ENCODE assay signal across 27 mouse cellular contexts in genomic region chr9:60001444-60001843, GRCm38 (mm10). TPM values are rescaled to one million over a fixed set of nuclear protein-coding genes. Genes with fewer than 3 reads are reported as not detected.
DNase-seq lines count a peak whose midpoint lies in the region; ATAC-seq and TF ChIP-seq lines count a peak whose summit lies in the region.
"Had no signal": no experiment of that assay in that cellular context is flagged by ENCODE, and none has a peak within 500 bp of the region (broad histone marks: within the 10 kb centered on the region; RNA-seq: fewer than 3 reads in every experiment).

No protein-coding gene starts in this region.

- no peak overlapping the region for H3K4me2 ChIP-seq in limb, embryonic 12.5 days
- no peak overlapping the region for H3K4me2 ChIP-seq in limb, embryonic 14.5 days (replicated peaks; ENCODE audit: low read depth, low read length, severe bottlenecking)
- H3K4me2 ChIP-seq in midbrain, embryonic 16.5 days (ENCODE audit: low read length), result no peak overlapping the region
- H3K4me2 ChIP-seq: embryonic facial prominence, embryonic 12.5 days; forebrain, embryonic 12.5 days had no signal

- DNase-seq in fibroblast of lung, adult 2 months (ENCODE audit: low read depth), result peak; percentile 44
- peak; percentile 38 for DNase-seq in limb, embryonic 14.5 days (ENCODE audit: low spot score)
- no peak for DNase-seq in layer of hippocampus, adult 18-20 months (ENCODE audit: low spot score in 2 of 2)
- no peak for DNase-seq in thymus, postnatal 0 days (ENCODE audit: low spot score)
- DNase-seq in gastrocnemius, postnatal 4 days (ENCODE audit: low spot score in 2 of 2), result no peak
- DNase-seq: adrenal gland, adult 8-10 months; adrenal gland, postnatal 14 days; adrenal gland, postnatal 36 days; cerebellum, adult 11-12 months; cerebellum, adult 2 months; cerebellum, adult 9-10 months; cerebellum, postnatal 10 days; cerebellum, postnatal 25 days had no signal

- no peak for ATAC-seq in limb, embryonic 12.5 days (ENCODE audit: insufficient number of reproducible peaks, insufficient read depth, low FRiP score, low TSS enrichment, low read depth)
- ATAC-seq in limb, embryonic 14.5 days (ENCODE audit: low FRiP score, low read depth), result peak; percentile 53; the same call in 1 of the 2 replicates
- no peak for ATAC-seq in midbrain, embryonic 16.5 days
- ATAC-seq: activated CD4-positive, CD25-positive, alpha-beta regulatory T cell, adult 4 months; forebrain, embryonic 14.5 days; forebrain, embryonic 16.5 days; Patski had no signal

- H3K36me3 ChIP-seq in limb, embryonic 12.5 days, result peaks cover 22% of the 10 kb centered on the region
- peaks cover 11% of the 10 kb centered on the region; the same call in 1 of the 2 replicates for H3K36me3 ChIP-seq in limb, embryonic 14.5 days (ENCODE audit: control insufficient read depth, insufficient read depth, low read length)
- H3K36me3 ChIP-seq in midbrain, embryonic 16.5 days (ENCODE audit: control insufficient read depth, insufficient read depth, low read length), result no peaks in the 10 kb centered on the region
- H3K36me3 ChIP-seq: embryonic facial prominence, embryonic 10.5 days; embryonic facial prominence, embryonic 12.5 days; forebrain, embryonic 10.5 days; forebrain, embryonic 12.5 days had no signal

- no peak for TF ChIP-seq POLR2A in limb, embryonic 14.5 days (IDR thresholded peaks at IDR 0.05; ENCODE audit: borderline replicate concordance, extremely low read depth, insufficient read depth, insufficient read length)

- H3K4me3 ChIP-seq in limb, embryonic 12.5 days (replicated peaks), result no peak overlapping the region
- H3K4me3 ChIP-seq in limb, embryonic 14.5 days (replicated peaks; ENCODE audit: low read length), result no peak overlapping the region
- no peak overlapping the region for H3K4me3 ChIP-seq in midbrain, embryonic 16.5 days (ENCODE audit: low read depth, low read length)
- H3K4me3 ChIP-seq: embryonic facial prominence, embryonic 10.5 days; embryonic facial prominence, embryonic 12.5 days; forebrain, embryonic 10.5 days; forebrain, embryonic 12.5 days had no signal

- no peak overlapping the region for H3K9ac ChIP-seq in limb, embryonic 12.5 days (replicated peaks)
- H3K9ac ChIP-seq in limb, embryonic 14.5 days (ENCODE audit: low read depth, low read length, severe bottlenecking), result no peak overlapping the region
- no peak overlapping the region for H3K9ac ChIP-seq in midbrain, embryonic 16.5 days (ENCODE audit: low read depth, low read length)
- H3K9ac ChIP-seq: embryonic facial prominence, embryonic 12.5 days; forebrain, embryonic 12.5 days had no signal

- peak overlapping the region; percentile 87 for H3K27ac ChIP-seq in limb, embryonic 12.5 days
- H3K27ac ChIP-seq in limb, embryonic 14.5 days (replicated peaks; ENCODE audit: low read depth, low read length), result peak overlapping the region; percentile 56
- no peak overlapping the region for H3K27ac ChIP-seq in midbrain, embryonic 16.5 days (ENCODE audit: low read length)
- H3K27ac ChIP-seq: embryonic facial prominence, embryonic 10.5 days; embryonic facial prominence, embryonic 12.5 days; forebrain, embryonic 10.5 days; forebrain, embryonic 12.5 days had no signal

- no peaks in the 10 kb centered on the region for H3K9me3 ChIP-seq in limb, embryonic 12.5 days
- H3K9me3 ChIP-seq in limb, embryonic 14.5 days (ENCODE audit: control insufficient read depth, low read length), result no peaks in the 10 kb centered on the region
- no peaks in the 10 kb centered on the region for H3K9me3 ChIP-seq in midbrain, embryonic 16.5 days (replicated peaks; ENCODE audit: control insufficient read depth, low read length, poor library complexity, severe bottlenecking)
- H3K9me3 ChIP-seq: embryonic facial prominence, embryonic 10.5 days; embryonic facial prominence, embryonic 12.5 days; forebrain, embryonic 10.5 days; forebrain, embryonic 12.5 days had no signal

- peaks cover 34% of the 10 kb centered on the region for H3K4me1 ChIP-seq in limb, embryonic 12.5 days (replicated peaks)
- H3K4me1 ChIP-seq in limb, embryonic 14.5 days (ENCODE audit: control insufficient read depth, insufficient read depth, low read length), result peaks cover 21% of the 10 kb centered on the region
- H3K4me1 ChIP-seq in midbrain, embryonic 16.5 days (ENCODE audit: control insufficient read depth, insufficient read depth, low read length), result no peaks in the 10 kb centered on the region
- H3K4me1 ChIP-seq: embryonic facial prominence, embryonic 10.5 days; embryonic facial prominence, embryonic 12.5 days; forebrain, embryonic 10.5 days; forebrain, embryonic 12.5 days had no signal

- 53% methylated on average over 3 of the region's 3 CpGs for WGBS in limb, embryonic 12.5 days
- WGBS in limb, embryonic 14.5 days, result 52% methylated on average over 3 of the region's 3 CpGs
- WGBS in midbrain, embryonic 16.5 days, result 69% methylated on average over 3 of the region's 3 CpGs

- H3K27me3 ChIP-seq in limb, embryonic 12.5 days, result no peaks in the 10 kb centered on the region
- no peaks in the 10 kb centered on the region for H3K27me3 ChIP-seq in limb, embryonic 14.5 days (ENCODE audit: control insufficient read depth, insufficient read depth, low read length)
- H3K27me3 ChIP-seq in midbrain, embryonic 16.5 days (ENCODE audit: control insufficient read depth, insufficient read depth, low read depth, low read length), result no peaks in the 10 kb centered on the region
- H3K27me3 ChIP-seq: embryonic facial prominence, embryonic 12.5 days; forebrain, embryonic 12.5 days; Patski had no signal

RNA-seq across cellular contexts. Expression of gene Nr2e3, which starts 41.0 kb away (rescaled TPM):
- polyA plus RNA-seq in limb, embryonic 12.5 days (2016; fragmentation: Nextera tagmentation; extraction: Ambion mirVana), result 2.3 and 3.1 TPM in 2 replicates
- 2.3 and 2.7 TPM in 2 replicates for polyA plus RNA-seq in limb, embryonic 14.5 days (2012; rRNA removed)
- 1.8 and 2.1 TPM in 2 replicates for polyA plus RNA-seq in limb, embryonic 14.5 days (2014; fragmentation: Nextera tagmentation; extraction: Ambion mirVana)
- not detected for total RNA-seq in layer of hippocampus, adult 18-20 months (2021)
- polyA plus RNA-seq in thymus, postnatal 0 days (2015; fragmentation: Nextera tagmentation; extraction: Ambion mirVana), result 0.09 and 0.13 TPM in 2 replicates
- total RNA-seq in gastrocnemius, postnatal 4 days (2021), result not detected
- polyA plus RNA-seq in midbrain, embryonic 16.5 days (2015; fragmentation: Nextera tagmentation; extraction: Ambion mirVana), result not detected in 2 replicates
- total RNA-seq: adrenal gland, adult 18-20 months; adrenal gland, adult 8-10 months; adrenal gland, postnatal 14 days; adrenal gland, postnatal 36 days; MEL had no signal
- polyA plus RNA-seq: activated CD4-positive, CD25-positive, alpha-beta regulatory T cell, adult 4 months; C2C12; cerebellum, adult 2 months; cortical plate, adult 2 months; forebrain, embryonic 10.5 days; forebrain, embryonic 14.5 days; forebrain, embryonic 16.5 days; Patski had no signal

Comparison
In these comparisons a context has a peak if more than half of its experiments do, and no peak if none do; other contexts are left out.
1. DNase-seq: peak in fibroblast of lung, adult 2 months (single experiment) and limb, embryonic 14.5 days (single experiment); none in layer of hippocampus, adult 18-20 months (0 of 2), thymus, postnatal 0 days (single experiment) and gastrocnemius, postnatal 4 days (0 of 2).